Mouse (Mus musculus) stomach, postnatal 0 days (tissue): ENCODE measurements at regions not wholly inside any gene's neighbourhood (a gene's known extent, or its start where the extent isn't known, plus 50 kb on each side); places are given as distances from the start of the nearest gene placed in this dataset.

ENCODE experiments used
- ATAC-seq: fragments of 200-750 bp; cut with Nextera tagmentation; 2 replicates; pipeline ENCODE4 v1.8.0; 2017; ENCODE audit not compliant: low FRiP score, low TSS enrichment
- DNase-seq: peaks from one replicate; pipeline ENCODE4 v3.0.0-alpha.2; 2016; ENCODE audit warnings: low spot score
- H3K27ac ChIP-seq: fragments of 300-500 bp; sonication (generic); replicated peaks from 2 replicates; pipeline ENCODE4 v1.5.1; 2014; ENCODE audit warnings: mild to moderate bottlenecking, control low read depth
- H3K27me3 ChIP-seq: fragments of 300-500 bp; sonication (generic); 2 replicates; pipeline ENCODE4 v1.6.1; 2014; ENCODE audit warnings: low read length; ENCODE audit not compliant: control insufficient read depth, insufficient read depth
- H3K36me3 ChIP-seq: fragments of 300-500 bp; sonication (generic); 2 replicates; pipeline ENCODE4 v1.6.1; 2014; ENCODE audit warnings: low read length, mixed read lengths; ENCODE audit not compliant: control insufficient read depth, insufficient read depth
- H3K4me1 ChIP-seq: fragments of 300-500 bp; sonication (generic); replicated peaks from 2 replicates; pipeline ENCODE4 v1.6.1; 2014; ENCODE audit warnings: antibody characterized with exemption; ENCODE audit not compliant: control insufficient read depth, insufficient read depth
- H3K4me2 ChIP-seq: fragments of 300-500 bp; sonication (generic); replicated peaks from 2 replicates; pipeline ENCODE4 v1.6.1; 2014; ENCODE audit warnings: low read depth, mild to moderate bottlenecking, control low read depth, moderate library complexity
- H3K4me3 ChIP-seq: fragments of 300-500 bp; sonication (generic); 2 replicates; pipeline ENCODE4 v1.5.1; 2014; ENCODE audit warnings: low read depth, low read length, control low read depth
- H3K9ac ChIP-seq: fragments of 300-500 bp; sonication (generic); 2 replicates; pipeline ENCODE4 v1.6.1; 2014; ENCODE audit warnings: mild to moderate bottlenecking, low read length, control low read depth, mixed read lengths
- H3K9me3 ChIP-seq: fragments of 300-500 bp; sonication (generic); 2 replicates; pipeline ENCODE4 v1.6.1; 2016; ENCODE audit warnings: low read length; ENCODE audit not compliant: control insufficient read depth
- CTCF ChIP-seq: IDR thresholded peaks from 2 replicates; pipeline ENCODE4 v1.5.1; 2016; ENCODE audit warnings: antibody characterized with exemption, low read depth, mild to moderate bottlenecking, moderate library complexity
- EP300 ChIP-seq: optimal IDR thresholded peaks from 2 replicates; pipeline ENCODE3; 2016; ENCODE audit warnings: antibody characterized with exemption
- WGBS: fragments of 180-500 bp; shearing (Covaris S2); extraction: QIAGEN DNeasy Blood & Tissue Kit; methylation state at CpG from one replicate; pipeline ENCODE4 v1.1.7; 2014; 5-methylcytosine and 5-hydroxymethylcytosine counted together

DNA sequence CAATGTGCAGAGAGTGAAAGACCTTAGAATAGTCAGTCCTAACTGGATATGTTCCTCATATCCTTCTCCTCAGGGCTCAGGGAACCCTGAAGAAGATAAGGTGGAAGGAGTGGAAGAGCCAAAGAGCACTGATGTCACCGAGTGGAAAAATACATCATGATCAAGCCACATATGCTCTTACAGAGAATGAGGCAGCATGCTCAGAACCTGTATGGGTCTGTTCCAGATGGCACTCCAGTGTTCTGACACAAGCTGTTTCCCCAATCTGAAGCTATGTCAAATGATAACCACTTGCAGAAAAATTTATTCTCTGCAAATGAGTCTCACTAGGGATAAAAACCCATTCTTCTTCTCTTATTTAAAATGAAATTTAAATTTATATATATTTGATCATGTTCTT, 572.6 kb upstream of the Robo2 start:
- Histone ChIP-seq H3K27ac (no peak overlapping the region), H3K4me2 (no peak overlapping the region), H3K27me3 (no peaks in the 10 kb centered on the region), H3K36me3 (no peaks in the 10 kb centered on the region), H3K9me3 (no peaks in the 10 kb centered on the region), H3K4me3 (no peak overlapping the region), H3K9ac (no peak overlapping the region), H3K4me1 (no peaks in the 10 kb centered on the region)
- 82% methylated on average over 1 of the region's 1 CpGs for WGBS
- ATAC-seq = no peak
- DNase-seq = no peak
- TF ChIP-seq CTCF (no peak), EP300 (no peak)

DNA sequence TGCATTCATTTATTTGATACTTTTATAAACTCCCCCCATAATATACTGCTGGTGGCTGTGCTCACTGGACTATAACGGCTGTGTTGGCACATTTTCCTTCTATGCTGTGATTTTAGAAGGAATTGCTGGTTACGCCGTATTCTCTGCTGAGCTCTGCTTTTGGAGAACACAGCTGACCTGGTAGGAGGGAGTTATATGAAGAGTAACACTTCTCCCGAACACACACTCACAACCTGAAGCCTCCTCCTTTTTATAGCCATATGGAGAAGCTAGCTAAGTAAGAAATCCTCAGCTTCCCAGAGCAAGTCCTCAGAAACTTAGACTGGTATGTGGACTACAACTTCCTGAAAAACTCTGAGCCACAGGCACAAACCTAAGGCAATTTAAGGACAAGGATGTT, 554.5 kb upstream of the Robo2 start:
- Histone ChIP-seq H3K4me2 (no peak overlapping the region), H3K27ac (no peak overlapping the region), H3K36me3 (no peaks in the 10 kb centered on the region), H3K4me1 (no peaks in the 10 kb centered on the region), H3K4me3 (no peak overlapping the region), H3K9ac (no peak overlapping the region), H3K9me3 (no peaks in the 10 kb centered on the region), H3K27me3 (no peaks in the 10 kb centered on the region)
- ATAC-seq (no peak), DNase-seq (no peak)
- WGBS = 87% methylated on average over 4 of the region's 4 CpGs
- TF ChIP-seq EP300 = no peak
- TF ChIP-seq CTCF = no peak

DNA sequence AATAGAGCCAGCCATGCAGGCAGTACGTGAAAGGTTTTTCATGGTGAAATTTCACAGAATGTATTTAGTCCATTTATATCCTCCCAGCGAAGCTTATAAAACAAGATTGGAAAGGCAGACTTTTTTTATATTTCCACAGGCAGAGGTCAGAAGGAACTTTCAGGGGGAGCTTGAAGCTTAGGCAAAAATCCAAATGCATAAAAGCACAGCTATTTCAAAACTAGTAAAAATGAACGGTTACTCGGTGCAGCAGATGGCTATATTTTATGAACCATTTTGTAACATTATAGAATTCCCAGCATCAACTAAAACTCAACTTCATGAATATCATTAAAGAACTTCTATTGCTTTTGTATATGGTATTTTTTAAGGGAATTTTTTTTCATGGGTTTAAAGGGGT, 518.1 kb upstream of the Robo2 start:
- Histone ChIP-seq H3K27me3 (no peaks in the 10 kb centered on the region), H3K36me3 (no peaks in the 10 kb centered on the region), H3K9ac (no peak overlapping the region), H3K4me3 (no peak overlapping the region), H3K9me3 (no peaks in the 10 kb centered on the region), H3K4me2 (no peak overlapping the region), H3K27ac (no peak overlapping the region), H3K4me1 (no peaks in the 10 kb centered on the region)
- no peak for DNase-seq
- no peak for TF ChIP-seq EP300
- TF ChIP-seq CTCF = no peak
- ATAC-seq = no peak
- WGBS = 45% methylated on average over 4 of the region's 4 CpGs

DNA sequence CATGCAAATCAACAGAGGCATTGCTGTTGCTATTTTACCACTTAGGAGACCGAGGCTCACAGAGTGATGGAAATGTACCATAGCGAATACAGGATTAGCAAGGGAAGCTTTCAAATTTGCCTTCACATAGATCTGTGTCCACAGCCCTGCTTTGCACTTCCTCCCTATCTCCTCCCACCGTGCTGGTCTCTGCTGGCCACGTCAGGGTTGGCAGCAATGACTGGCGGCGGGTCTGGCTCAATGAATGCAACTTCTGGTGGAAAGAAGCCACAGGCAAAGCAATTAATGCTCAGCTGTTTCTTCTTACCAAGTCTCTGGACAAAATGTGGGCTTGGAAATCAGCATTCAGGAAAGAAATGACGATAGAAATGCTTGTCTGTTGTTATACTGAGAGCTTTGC, 489.2 kb upstream of the Robo2 start:
- Histone ChIP-seq H3K27ac (no peak overlapping the region), H3K36me3 (no peaks in the 10 kb centered on the region), H3K27me3 (no peaks in the 10 kb centered on the region), H3K4me1 (no peaks in the 10 kb centered on the region), H3K9me3 (no peaks in the 10 kb centered on the region), H3K4me3 (no peak overlapping the region), H3K9ac (no peak overlapping the region), H3K4me2 (no peak overlapping the region)
- ATAC-seq (no peak), DNase-seq (peak; percentile 20)
- 39% methylated on average over 7 of the region's 7 CpGs for WGBS
- no peak for TF ChIP-seq EP300
- no peak for TF ChIP-seq CTCF

DNA sequence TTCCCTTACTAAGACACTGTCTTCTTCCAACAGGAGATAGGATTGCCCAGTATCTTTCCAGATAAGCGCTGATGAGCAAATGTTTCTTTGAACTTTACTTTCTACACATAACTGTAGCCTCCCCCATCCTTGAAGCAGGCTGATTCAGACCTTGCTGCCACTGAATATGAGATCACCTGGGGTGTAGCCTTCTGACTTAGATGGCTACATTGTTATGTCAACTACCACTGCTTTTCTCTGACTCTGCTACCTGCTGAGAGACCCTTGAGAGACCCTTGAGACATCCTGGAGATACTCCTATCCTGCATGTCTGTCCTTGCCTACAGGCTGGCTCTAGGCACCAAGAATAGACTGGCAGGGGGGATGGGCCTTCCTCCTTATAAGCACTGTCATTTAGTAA, 476.1 kb upstream of the Robo2 start:
- Histone ChIP-seq H3K9me3 (no peaks in the 10 kb centered on the region), H3K9ac (no peak overlapping the region), H3K27me3 (no peaks in the 10 kb centered on the region), H3K36me3 (no peaks in the 10 kb centered on the region), H3K4me1 (no peaks in the 10 kb centered on the region), H3K4me3 (no peak overlapping the region), H3K4me2 (no peak overlapping the region), H3K27ac (no peak overlapping the region)
- DNase-seq (no peak), ATAC-seq (no peak)
- WGBS = 60% methylated on average over 1 of the region's 1 CpGs
- no peak for TF ChIP-seq EP300

DNA sequence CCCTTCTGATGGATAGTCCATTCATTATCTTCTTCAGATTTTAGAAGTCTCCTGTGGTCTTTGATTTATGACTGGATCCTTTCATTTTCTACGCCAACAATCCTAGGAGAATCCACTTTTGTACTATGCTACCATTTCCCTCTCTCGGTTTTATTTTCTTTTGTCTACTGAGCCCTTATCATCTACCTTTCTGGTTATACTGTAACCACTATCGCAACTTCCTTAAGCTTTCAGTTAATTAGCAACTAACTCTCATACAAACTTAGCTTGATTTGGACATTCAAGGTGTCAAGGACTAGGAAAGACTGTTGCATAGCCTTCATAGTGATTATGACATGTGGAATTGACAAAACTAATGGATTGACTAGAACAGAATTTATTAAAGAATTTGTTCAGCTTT, 467.0 kb upstream of the Robo2 start:
- no peaks in the 10 kb centered on the region for H3K4me1 ChIP-seq
- no peak overlapping the region for H3K4me3 ChIP-seq
- no peak overlapping the region for H3K4me2 ChIP-seq
- 63% methylated on average over 3 of the region's 3 CpGs for WGBS
- no peak overlapping the region for H3K27ac ChIP-seq
- no peaks in the 10 kb centered on the region for H3K9me3 ChIP-seq
- no peaks in the 10 kb centered on the region for H3K27me3 ChIP-seq
- DNase-seq (no peak), ATAC-seq (no peak)
- TF ChIP-seq EP300 (no peak), CTCF (no peak)
- no peaks in the 10 kb centered on the region for H3K36me3 ChIP-seq
- H3K9ac ChIP-seq = no peak overlapping the region
